Mouse (Mus musculus): ENCODE measurements at regions not wholly inside any gene's neighbourhood (a gene's known extent, or its start where the extent isn't known, plus 50 kb on each side); places are given as distances from the start of the nearest gene placed in this dataset.

GRCm38 (mm10) chr5:112042236-112042635 lies 210.1 kb downstream of the Cryba4 start:
- Histone ChIP-seq H3K27ac (ENCODE audit: low read depth, low read length) (no peak overlapping the region), H3K4me2 (no peak overlapping the region), H3K9ac (ENCODE audit: low read length) (no peak overlapping the region), H3K4me3 (ENCODE audit: low read depth, low read length) (no peak overlapping the region), H3K4me1 (ENCODE audit: control insufficient read depth, insufficient read depth, low read length) (peaks cover 6% of the 10 kb centered on the region; the same call in 1 of the 2 replicates), H3K9me3 (ENCODE audit: control insufficient read depth, low read length) (no peaks in the 10 kb centered on the region), H3K27me3 (ENCODE audit: control insufficient read depth, insufficient read depth, low read length) (no peaks in the 10 kb centered on the region), H3K36me3 (ENCODE audit: control insufficient read depth, insufficient read depth, low read length) (no peaks in the 10 kb centered on the region)
- 90% methylated on average over 11 of the region's 11 CpGs for WGBS
- no peak for DNase-seq (ENCODE audit: low spot score, missing footprints)
- ATAC-seq (ENCODE audit: low FRiP score): no peak

GRCm38 (mm10) chr5:112050046-112050782 lies 202.1 kb downstream of the Cryba4 start:
- no peaks in the 10 kb centered on the region for H3K9me3 ChIP-seq (ENCODE audit: control insufficient read depth, low read length)
- H3K27ac ChIP-seq (ENCODE audit: low read depth, low read length): no peak overlapping the region
- no peak overlapping the region for H3K4me3 ChIP-seq (ENCODE audit: low read depth, low read length)
- no peak overlapping the region for H3K4me2 ChIP-seq
- ATAC-seq (ENCODE audit: low FRiP score): no peak
- H3K4me1 ChIP-seq (ENCODE audit: control insufficient read depth, insufficient read depth, low read length): no peaks in the 10 kb centered on the region
- DNase-seq (ENCODE audit: low spot score, missing footprints): no peak
- WGBS: 51% methylated on average over 16 of the region's 16 CpGs
- H3K27me3 ChIP-seq (ENCODE audit: control insufficient read depth, insufficient read depth, low read length): no peaks in the 10 kb centered on the region
- H3K9ac ChIP-seq (ENCODE audit: low read length): no peak overlapping the region
- no peaks in the 10 kb centered on the region for H3K36me3 ChIP-seq (ENCODE audit: control insufficient read depth, insufficient read depth, low read length)

- DNase-seq (ENCODE audit: low spot score, missing footprints) (no peak), ATAC-seq (ENCODE audit: low FRiP score) (no peak)
- Histone ChIP-seq H3K9ac (ENCODE audit: low read length) (no peak overlapping the region), H3K27ac (ENCODE audit: low read depth, low read length) (no peak overlapping the region), H3K4me1 (ENCODE audit: control insufficient read depth, insufficient read depth, low read length) (no peaks in the 10 kb centered on the region), H3K27me3 (ENCODE audit: control insufficient read depth, insufficient read depth, low read length) (no peaks in the 10 kb centered on the region), H3K9me3 (ENCODE audit: control insufficient read depth, low read length) (no peaks in the 10 kb centered on the region), H3K36me3 (ENCODE audit: control insufficient read depth, insufficient read depth, low read length) (no peaks in the 10 kb centered on the region), H3K4me3 (ENCODE audit: low read depth, low read length) (no peak overlapping the region), H3K4me2 (no peak overlapping the region)
- 67% methylated on average over 5 of the region's 5 CpGs for WGBS
Measured at GRCm38 (mm10) chr5:112050906-112051305, 201.4 kb downstream of the Cryba4 start.

- H3K9ac ChIP-seq (ENCODE audit: low read length): no peak overlapping the region
- no peak overlapping the region for H3K4me2 ChIP-seq
- 87% methylated on average over 10 of the region's 10 CpGs for WGBS
- DNase-seq (ENCODE audit: low spot score, missing footprints) (no peak), ATAC-seq (ENCODE audit: low FRiP score) (no peak)
- no peak overlapping the region for H3K4me3 ChIP-seq (ENCODE audit: low read depth, low read length)
- H3K27ac ChIP-seq (ENCODE audit: low read depth, low read length): no peak overlapping the region
- H3K36me3 ChIP-seq (ENCODE audit: control insufficient read depth, insufficient read depth, low read length): no peaks in the 10 kb centered on the region
- H3K4me1 ChIP-seq (ENCODE audit: control insufficient read depth, insufficient read depth, low read length): no peaks in the 10 kb centered on the region
- H3K9me3 ChIP-seq (ENCODE audit: control insufficient read depth, low read length): no peaks in the 10 kb centered on the region
- no peaks in the 10 kb centered on the region for H3K27me3 ChIP-seq (ENCODE audit: control insufficient read depth, insufficient read depth, low read length)
Measured at GRCm38 (mm10) chr5:112051786-112052185, 200.5 kb downstream of the Cryba4 start.

GRCm38 (mm10) chr5:112053600-112054155 lies 198.6 kb downstream of the Cryba4 start:
- Histone ChIP-seq H3K4me1 (ENCODE audit: control insufficient read depth, insufficient read depth, low read length) (no peaks in the 10 kb centered on the region), H3K27ac (ENCODE audit: low read depth, low read length) (no peak overlapping the region), H3K9me3 (ENCODE audit: control insufficient read depth, low read length) (no peaks in the 10 kb centered on the region), H3K9ac (ENCODE audit: low read length) (no peak overlapping the region), H3K27me3 (ENCODE audit: control insufficient read depth, insufficient read depth, low read length) (no peaks in the 10 kb centered on the region), H3K4me3 (ENCODE audit: low read depth, low read length) (no peak overlapping the region), H3K4me2 (no peak overlapping the region), H3K36me3 (ENCODE audit: control insufficient read depth, insufficient read depth, low read length) (no peaks in the 10 kb centered on the region)
- DNase-seq (ENCODE audit: low spot score, missing footprints): no peak
- 84% methylated on average over 5 of the region's 5 CpGs for WGBS
- ATAC-seq (ENCODE audit: low FRiP score): no peak

- Histone ChIP-seq H3K27me3 (ENCODE audit: control insufficient read depth, insufficient read depth, low read length) (no peaks in the 10 kb centered on the region), H3K4me1 (ENCODE audit: control insufficient read depth, insufficient read depth, low read length) (no peaks in the 10 kb centered on the region), H3K36me3 (ENCODE audit: control insufficient read depth, insufficient read depth, low read length) (no peaks in the 10 kb centered on the region), H3K9ac (ENCODE audit: low read length) (no peak overlapping the region), H3K4me2 (no peak overlapping the region), H3K9me3 (ENCODE audit: control insufficient read depth, low read length) (no peaks in the 10 kb centered on the region), H3K27ac (ENCODE audit: low read depth, low read length) (no peak overlapping the region), H3K4me3 (ENCODE audit: low read depth, low read length) (no peak overlapping the region)
- WGBS: 85% methylated on average over 4 of the region's 4 CpGs
- DNase-seq (ENCODE audit: low spot score, missing footprints): no peak
- ATAC-seq (ENCODE audit: low FRiP score): no peak
Measured at GRCm38 (mm10) chr5:112055018-112055417, 197.3 kb downstream of the Cryba4 start.

- Histone ChIP-seq H3K9ac (ENCODE audit: low read length) (no peak overlapping the region), H3K9me3 (ENCODE audit: control insufficient read depth, low read length) (no peaks in the 10 kb centered on the region), H3K4me1 (ENCODE audit: control insufficient read depth, insufficient read depth, low read length) (no peaks in the 10 kb centered on the region), H3K4me2 (no peak overlapping the region), H3K4me3 (ENCODE audit: low read depth, low read length) (no peak overlapping the region), H3K27ac (ENCODE audit: low read depth, low read length) (no peak overlapping the region), H3K27me3 (ENCODE audit: control insufficient read depth, insufficient read depth, low read length) (no peaks in the 10 kb centered on the region), H3K36me3 (ENCODE audit: control insufficient read depth, insufficient read depth, low read length) (no peaks in the 10 kb centered on the region)
- DNase-seq (ENCODE audit: low spot score, missing footprints) (no peak), ATAC-seq (ENCODE audit: low FRiP score) (no peak)
- WGBS: 91% methylated on average over 13 of the region's 13 CpGs
Measured at GRCm38 (mm10) chr5:112069917-112070316, 182.4 kb downstream of the Cryba4 start.

GRCm38 (mm10) chr5:112072456-112072855 lies 179.9 kb downstream of the Cryba4 start:
- no peaks in the 10 kb centered on the region for H3K9me3 ChIP-seq (ENCODE audit: control insufficient read depth, low read length)
- no peaks in the 10 kb centered on the region for H3K27me3 ChIP-seq (ENCODE audit: control insufficient read depth, insufficient read depth, low read length)
- DNase-seq (ENCODE audit: low spot score, missing footprints): no peak
- no peak for ATAC-seq (ENCODE audit: low FRiP score)
- 72% methylated on average over 4 of the region's 4 CpGs for WGBS
- H3K4me3 ChIP-seq (ENCODE audit: low read depth, low read length): no peak overlapping the region
- H3K27ac ChIP-seq (ENCODE audit: low read depth, low read length): no peak overlapping the region
- no peaks in the 10 kb centered on the region for H3K4me1 ChIP-seq (ENCODE audit: control insufficient read depth, insufficient read depth, low read length)
- H3K36me3 ChIP-seq (ENCODE audit: control insufficient read depth, insufficient read depth, low read length): no peaks in the 10 kb centered on the region
- H3K9ac ChIP-seq (ENCODE audit: low read length): no peak overlapping the region
- H3K4me2 ChIP-seq: no peak overlapping the region

- Histone ChIP-seq H3K27ac (ENCODE audit: low read depth, low read length) (no peak overlapping the region), H3K9me3 (ENCODE audit: control insufficient read depth, low read length) (no peaks in the 10 kb centered on the region), H3K4me2 (no peak overlapping the region), H3K9ac (ENCODE audit: low read length) (no peak overlapping the region), H3K36me3 (ENCODE audit: control insufficient read depth, insufficient read depth, low read length) (no peaks in the 10 kb centered on the region), H3K4me1 (ENCODE audit: control insufficient read depth, insufficient read depth, low read length) (no peaks in the 10 kb centered on the region), H3K27me3 (ENCODE audit: control insufficient read depth, insufficient read depth, low read length) (no peaks in the 10 kb centered on the region), H3K4me3 (ENCODE audit: low read depth, low read length) (no peak overlapping the region)
- ATAC-seq (ENCODE audit: low FRiP score) (no peak), DNase-seq (ENCODE audit: low spot score, missing footprints) (no peak)
- 48% methylated on average over 14 of the region's 14 CpGs for WGBS
Measured at GRCm38 (mm10) chr5:112077097-112077496, 175.2 kb downstream of the Cryba4 start.
